Mouse (Mus musculus) ES-E14 (cell line): ENCODE results near the gene Tmem72. TPM values are rescaled to one million over a fixed set of nuclear protein-coding genes. Genes with fewer than 3 reads are reported as not detected.

Experiments
- DNase-seq: peaks from one replicate; pipeline ENCODE4 v3.0.0-alpha.2; 2013; ENCODE audit warnings: low read depth, low spot score
- H3K27ac ChIP-seq: 2 replicates; pipeline ENCODE4 v1.5.1; 2012; ENCODE audit warnings: low read depth, mild to moderate bottlenecking, low read length, moderate library complexity, mixed read lengths; ENCODE audit not compliant: poor library complexity, insufficient read depth, severe bottlenecking
- H3K36me3 ChIP-seq: 2 replicates; pipeline ENCODE4 v1.6.1; 2012; ENCODE audit warnings: mild to moderate bottlenecking, low read length, moderate library complexity, mixed read lengths; ENCODE audit not compliant: control insufficient read depth, poor library complexity, insufficient read depth, severe bottlenecking
- H3K4me1 ChIP-seq, 2 experiments: fragments of 150-350 bp in 1 of 2; sonication (generic) in 1 of 2; 2 replicates each; pipeline ENCODE4 v1.6.1; 2012; ENCODE audit warnings: low read length in 2 of 2, mild to moderate bottlenecking in 1 of 2, mixed read lengths in 1 of 2; ENCODE audit not compliant: control insufficient read depth in 2 of 2, insufficient read depth in 2 of 2, poor library complexity in 1 of 2
- H3K4me3 ChIP-seq, 2 experiments: fragments of 150-350 bp in 1 of 2; sonication (generic) in 1 of 2; 2 replicates each; pipeline ENCODE4 v1.5.1; 2012; ENCODE audit warnings: low read length in 2 of 2, low read depth in 1 of 2, mild to moderate bottlenecking in 1 of 2, mixed read lengths in 1 of 2; ENCODE audit not compliant: insufficient read depth in 1 of 2, poor library complexity in 1 of 2, severe bottlenecking in 1 of 2
- H3K9ac ChIP-seq: 2 replicates; pipeline ENCODE4 v1.6.1; 2012; ENCODE audit warnings: low read depth, mild to moderate bottlenecking, low read length, mixed read lengths; ENCODE audit not compliant: poor library complexity, insufficient read depth, severe bottlenecking
- H3K9me3 ChIP-seq: fragments of 150-350 bp; sonication (generic); 2 replicates; pipeline ENCODE4 v1.6.1; 2012; ENCODE audit warnings: low read depth, mild to moderate bottlenecking, low read length; ENCODE audit not compliant: control insufficient read depth, insufficient read depth
- CHD2 ChIP-seq: IDR thresholded peaks from 2 replicates; pipeline ENCODE4 v1.6.1; 2014; ENCODE audit warnings: mild to moderate bottlenecking, low read depth, low read length, inconsistent platforms
- HCFC1 ChIP-seq: IDR thresholded peaks from 2 replicates; pipeline ENCODE4 v1.6.1; 2012; ENCODE audit warnings: low read length, inconsistent platforms, borderline replicate concordance; ENCODE audit not compliant: insufficient read depth
- MAFK ChIP-seq: IDR thresholded peaks from 2 replicates; pipeline ENCODE4 v1.6.1; 2014; ENCODE audit warnings: mild to moderate bottlenecking, low read depth, low read length, inconsistent platforms; ENCODE audit not compliant: insufficient read depth
- ZC3H11A ChIP-seq: IDR thresholded peaks from 2 replicates; pipeline ENCODE4 v1.6.1; 2012; ENCODE audit warnings: low read depth, mild to moderate bottlenecking, inconsistent platforms, low read length, borderline replicate concordance
- ZNF384 ChIP-seq: IDR thresholded peaks from 2 replicates; pipeline ENCODE4 v1.6.1; 2012; ENCODE audit warnings: low read depth, low read length, inconsistent platforms
- in situ Hi-C, 2 experiments: fragments of 600-800 bp; cut with MboI; formaldehyde crosslinking; loops; one replicate each; pipeline ENCODE4 v1.15.1; 2025; ENCODE audit warnings: low sequenced_read_pairs in 2 of 2, inconsistent platforms in 1 of 2; ENCODE audit not compliant: unreplicated experiment in 2 of 2
- total RNA-seq: library from RNA; depleted of rRNA; stranded (reverse); fragments of 300-350 nt; gene quantifications from 2 replicates; pipeline ENCODE4 v1.2.3, GENCODE M21; 2012

Tmem72 gene
- total RNA-seq, 1 experiment = 0.62 TPM

GRCm38 (mm10) chr6:116664031-116664430, 52.7 kb downstream of the Tmem72 start:
- H3K9ac ChIP-seq = no peak overlapping the region
- no peaks in the 10 kb centered on the region for H3K36me3 ChIP-seq
- TF ChIP-seq MAFK (no peak), CHD2 (no peak), ZC3H11A (no peak), ZNF384 (no peak), HCFC1 (no peak)
- no peaks in the 10 kb centered on the region for H3K4me1 ChIP-seq
- H3K4me3 ChIP-seq = no peak overlapping the region
- in situ Hi-C loops = no loop called here
- no peak for DNase-seq
- H3K9me3 ChIP-seq = no peaks in the 10 kb centered on the region
- H3K27ac ChIP-seq = no peak overlapping the region

- Histone ChIP-seq H3K36me3 (no peaks in the 10 kb centered on the region), H3K4me1 (no peaks in the 10 kb centered on the region), H3K9ac (no peak overlapping the region), H3K9me3 (no peaks in the 10 kb centered on the region), H3K4me3 (no peak overlapping the region), H3K27ac (no peak overlapping the region)
- TF ChIP-seq ZC3H11A = no peak
- no peak for TF ChIP-seq HCFC1
- no peak for TF ChIP-seq MAFK
- no peak for TF ChIP-seq CHD2
- no peak for TF ChIP-seq ZNF384
- in situ Hi-C loops = no loop called here
- no peak for DNase-seq
These were observed 53.3 kb downstream of the Tmem72 start for GRCm38 (mm10) chr6:116663364-116663763.

GRCm38 (mm10) chr6:116653684-116654454, 62.8 kb downstream of the Tmem72 start:
- Histone ChIP-seq H3K9ac (no peak overlapping the region), H3K4me3 (no peak overlapping the region), H3K4me1 (no peaks in the 10 kb centered on the region), H3K27ac (no peak overlapping the region), H3K36me3 (no peaks in the 10 kb centered on the region), H3K9me3 (no peaks in the 10 kb centered on the region)
- DNase-seq = peak; percentile 51
- peak; percentile 75 for TF ChIP-seq ZC3H11A
- no peak for TF ChIP-seq HCFC1
- no peak for TF ChIP-seq ZNF384
- TF ChIP-seq CHD2 = no peak
- in situ Hi-C loops = loop anchor here in 1 of 2 experiments (5.0 kb wide), 1 partner anchor 43 kb away; no protein-coding TSS in a partner anchor

GRCm38 (mm10) chr6:116653191-116653590, 63.5 kb downstream of the Tmem72 start:
- DNase-seq = no peak
- Histone ChIP-seq H3K9ac (no peak overlapping the region), H3K27ac (no peak overlapping the region), H3K9me3 (no peaks in the 10 kb centered on the region), H3K4me3 (no peak overlapping the region), H3K4me1 (no peaks in the 10 kb centered on the region), H3K36me3 (no peaks in the 10 kb centered on the region)
- in situ Hi-C loops = loop anchor here in 1 of 2 experiments (5.0 kb wide), 1 partner anchor 44 kb away; no protein-coding TSS in a partner anchor
- TF ChIP-seq HCFC1 (no peak), ZNF384 (no peak), CHD2 (no peak), ZC3H11A (no peak), MAFK (no peak)
